Mouse (Mus musculus) A20 (cell line): ENCODE data around the gene Aldob.

ENCODE experiments used
- DNase-seq: peaks from one replicate; pipeline ENCODE4 v3.0.0-alpha.2; 2011; ENCODE audit warnings: low read depth, low spot score

The Aldob gene

DNA sequence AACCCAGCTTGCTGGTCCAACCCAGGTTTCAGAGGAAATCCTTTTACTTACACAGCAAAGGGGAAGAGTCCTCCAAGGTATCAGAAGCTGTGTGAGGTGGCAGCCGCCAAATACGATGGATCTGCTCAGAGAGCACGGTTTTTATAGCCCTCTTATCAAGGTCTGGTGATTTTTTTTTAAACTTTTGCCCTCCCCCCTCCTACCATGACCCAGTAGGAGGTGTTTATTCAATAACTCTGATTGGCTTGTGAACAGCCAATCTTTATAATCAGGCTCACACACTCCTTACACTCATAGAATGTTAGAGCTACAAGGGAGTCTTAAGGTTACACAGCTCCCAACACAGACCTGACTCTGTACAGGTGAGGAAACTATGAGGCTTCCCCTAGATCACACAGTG is at the start of gene Aldob:
Aldob (minus strand) TSS at position 164 of the 400 bp plus-strand sequence.
- DNase-seq = no peak

DNA sequence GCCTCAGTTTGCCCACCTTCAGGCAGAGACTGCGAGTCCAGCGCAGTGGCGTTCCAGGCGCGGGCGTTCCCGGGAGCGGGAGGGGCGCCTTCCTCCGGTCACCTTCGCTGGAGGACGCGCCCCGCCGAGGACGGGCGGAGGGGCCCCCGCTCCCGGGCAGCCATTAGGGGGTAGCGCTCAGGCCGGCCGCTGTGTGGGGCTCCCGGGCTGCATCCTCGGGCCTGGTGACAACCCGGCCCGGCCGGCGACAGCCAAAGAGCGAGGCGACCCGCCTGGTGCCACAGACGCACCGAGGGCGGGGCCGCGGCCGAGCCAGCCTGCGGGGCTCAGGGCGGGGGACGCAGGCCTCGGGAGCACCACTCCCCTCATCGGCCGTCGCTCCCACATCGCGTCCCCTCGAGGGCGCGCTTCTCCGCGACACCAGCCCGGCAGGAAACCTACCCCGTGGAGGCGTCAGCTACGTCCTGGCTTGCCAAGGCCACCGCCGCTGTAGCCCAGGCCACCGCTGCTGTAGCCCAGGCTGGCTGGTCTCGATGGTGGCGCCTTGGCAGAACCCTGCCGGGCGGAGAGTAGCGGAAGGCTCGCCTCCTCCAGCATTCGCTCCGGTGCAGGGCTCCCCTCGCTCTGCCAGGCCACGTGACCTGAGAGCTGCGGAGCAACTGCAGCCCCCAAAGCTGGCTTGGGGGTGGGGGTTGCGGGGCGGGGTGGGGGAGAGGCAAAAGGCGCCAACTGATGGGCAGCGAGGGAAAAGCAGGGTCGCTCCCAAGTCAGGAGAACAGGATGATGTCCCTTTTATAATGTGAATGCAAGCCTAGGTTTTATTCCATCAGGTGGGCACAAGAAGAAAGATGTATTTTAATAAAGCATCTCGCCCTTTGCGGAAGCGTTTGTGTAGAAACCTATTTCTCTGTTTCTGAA is 48.1 kb upstream of the Aldob start, which contains the start of gene Tmem246:
Tmem246 (minus strand) TSS at position 694 of the 918 bp plus-strand sequence.
- no peak for DNase-seq

DNA sequence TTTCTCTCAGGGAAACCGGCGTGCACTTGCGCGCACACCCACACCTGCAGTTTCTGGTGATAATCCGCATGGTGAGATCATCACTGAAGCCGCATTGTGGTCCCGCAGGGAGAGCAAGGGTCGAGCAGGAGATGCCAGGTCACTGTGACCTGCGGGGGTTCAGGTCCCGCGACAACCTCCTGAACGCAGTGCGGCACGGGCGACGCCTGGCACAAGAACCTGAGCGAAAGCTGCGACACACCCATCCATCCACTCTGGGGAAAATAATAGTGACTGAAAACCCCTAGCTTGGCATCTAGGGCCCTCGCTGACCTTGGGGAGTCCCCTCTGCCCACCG is 47.5 kb upstream of the Aldob start:
- no peak for DNase-seq

DNA sequence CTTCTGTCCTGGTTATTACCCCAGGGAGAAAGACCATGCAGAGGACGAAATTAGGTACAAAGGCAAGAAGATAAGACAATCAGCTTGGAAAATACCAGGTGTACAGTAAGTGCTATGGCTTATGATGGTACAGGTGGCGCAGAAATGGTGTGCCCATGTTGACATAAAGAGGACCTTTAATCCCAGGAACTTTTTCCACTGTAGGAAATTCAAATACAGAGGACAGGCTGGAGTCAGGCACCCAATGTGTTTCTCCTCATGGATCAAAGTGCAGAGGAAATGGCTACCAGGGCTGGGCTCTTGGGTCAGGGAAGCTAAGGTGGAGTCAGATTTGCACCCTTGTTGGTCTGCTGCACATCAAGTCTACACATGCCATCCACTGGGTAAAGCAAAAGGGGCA is 40.8 kb upstream of the Aldob start:
- no peak for DNase-seq

DNA sequence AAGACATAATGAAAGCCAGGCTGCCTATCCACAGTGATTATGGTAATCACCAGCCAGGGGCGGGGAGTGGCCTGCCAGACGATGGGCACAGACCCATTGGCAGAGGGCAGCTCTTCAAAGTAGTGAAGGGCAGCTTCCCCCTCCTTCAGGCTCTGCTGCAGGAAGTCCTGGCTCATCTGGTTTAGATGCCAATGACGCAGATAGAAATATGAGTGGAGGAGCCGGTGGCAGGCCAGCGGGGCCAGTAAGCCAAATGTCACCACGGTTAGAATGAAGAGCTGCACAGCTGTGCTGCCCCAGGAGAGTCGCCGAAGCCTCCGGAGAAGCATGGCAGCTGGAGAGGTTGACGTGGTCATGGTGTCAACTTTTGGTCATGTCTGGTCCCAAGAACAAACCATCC is 37.5 kb upstream of the Aldob start:
- no peak for DNase-seq

DNA sequence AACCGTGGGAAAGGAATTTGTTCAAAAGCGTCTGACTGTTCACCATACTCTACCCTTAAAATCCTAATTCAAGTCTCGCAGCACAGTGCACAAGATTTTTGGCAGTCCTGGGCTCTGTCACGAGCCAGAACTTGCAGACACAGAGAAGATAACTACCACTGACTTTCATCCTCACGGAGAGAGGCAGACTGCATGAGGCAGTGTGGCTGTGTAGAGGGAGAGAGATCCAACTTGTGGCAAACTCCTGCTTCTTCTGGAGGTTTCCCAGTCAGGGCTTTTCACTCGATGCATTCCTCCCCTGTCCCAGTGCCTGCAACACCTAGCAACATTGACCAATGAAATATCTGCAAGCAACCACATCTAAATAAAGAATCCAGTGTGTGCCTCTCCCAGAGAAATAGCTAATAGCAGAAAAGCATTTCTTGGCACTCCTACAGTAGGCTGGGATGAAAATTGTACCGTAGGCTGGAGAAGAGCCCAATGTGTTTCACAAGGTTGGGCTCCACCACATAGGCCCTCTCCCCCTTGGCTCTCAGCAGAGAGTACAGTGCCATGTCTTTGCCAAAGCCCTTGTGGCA is 36.3 kb upstream of the Aldob start:
- DNase-seq = no peak

DNA sequence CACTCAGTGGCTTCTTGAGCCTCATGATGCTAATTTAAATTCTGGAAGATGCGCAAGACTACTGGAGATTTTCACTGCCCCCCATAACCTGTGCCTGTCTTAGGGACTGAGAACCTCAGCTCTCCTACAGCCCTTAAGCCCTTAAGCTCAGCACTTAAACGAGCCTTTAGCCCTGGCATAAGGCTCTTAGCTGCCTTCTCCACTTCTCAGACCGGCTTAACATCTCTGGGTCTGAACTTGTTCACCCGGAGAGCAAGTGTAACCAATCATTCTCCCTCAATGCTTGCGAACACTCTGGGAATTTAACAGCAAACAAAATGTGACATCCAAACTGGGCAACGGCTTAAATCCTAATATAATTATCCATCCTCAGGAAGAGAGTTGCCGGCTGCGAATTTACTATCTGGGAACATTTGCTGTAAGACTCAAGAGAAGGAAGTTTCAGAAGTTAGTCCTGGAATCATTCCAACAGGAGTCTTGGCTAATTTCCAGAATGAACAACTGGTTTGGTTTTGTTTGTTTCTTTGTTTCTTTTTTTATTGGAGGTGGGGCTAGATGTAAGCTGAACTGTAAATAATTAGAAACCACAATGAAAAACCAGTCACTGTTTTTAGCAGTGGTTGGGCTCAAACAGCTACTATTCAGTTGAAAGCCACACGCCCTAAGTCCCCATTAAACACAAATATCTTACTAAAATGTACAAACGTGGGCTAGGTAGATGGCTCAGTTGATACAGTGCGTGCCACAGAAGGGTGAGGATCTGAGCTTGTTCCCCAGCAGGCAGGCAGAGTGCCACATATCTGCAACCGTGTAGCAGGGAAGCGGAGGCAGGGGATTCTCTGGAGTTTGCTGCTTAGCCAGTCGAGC is 34.9 kb upstream of the Aldob start:
- no peak for DNase-seq

DNA sequence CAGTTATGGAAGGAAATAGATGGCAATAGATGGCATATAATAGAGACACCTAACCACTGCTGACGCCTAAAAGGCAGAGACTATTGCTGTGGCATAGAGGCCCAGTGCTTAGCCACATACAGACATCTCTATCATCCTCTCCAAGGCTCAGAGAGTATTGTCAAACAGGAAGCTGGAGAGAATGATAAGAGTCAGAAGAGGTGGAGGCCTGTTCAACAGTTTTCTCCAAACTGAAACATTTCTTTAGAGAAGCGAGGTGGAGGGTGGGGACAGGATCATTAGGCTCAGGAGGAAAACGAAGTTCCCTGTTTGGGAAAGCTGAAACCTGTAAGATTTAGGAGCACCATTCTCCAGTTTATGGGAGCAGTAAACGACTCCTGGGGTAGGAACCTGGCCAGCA is 31.9 kb upstream of the Aldob start:
- no peak for DNase-seq

DNA sequence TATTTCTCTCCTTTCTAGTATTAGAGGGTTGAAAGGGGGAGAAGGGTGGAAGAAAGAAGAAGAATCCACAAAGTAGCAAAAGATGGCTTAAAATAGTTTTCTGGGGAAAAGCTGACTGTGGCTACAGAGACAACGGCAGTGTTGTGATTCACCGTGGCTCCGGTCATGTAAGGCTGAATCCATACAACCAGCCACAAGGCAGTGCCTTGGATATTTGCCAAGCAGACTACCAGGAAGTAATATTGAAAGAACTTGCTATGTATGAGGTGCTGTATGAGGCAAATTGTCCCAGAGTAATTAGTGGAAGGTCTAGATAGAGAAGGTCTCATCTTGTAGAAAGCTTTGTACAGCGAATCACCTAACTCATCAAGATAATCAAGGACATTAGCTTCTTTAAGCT is 22.8 kb upstream of the Aldob start:
- no peak for DNase-seq

DNA sequence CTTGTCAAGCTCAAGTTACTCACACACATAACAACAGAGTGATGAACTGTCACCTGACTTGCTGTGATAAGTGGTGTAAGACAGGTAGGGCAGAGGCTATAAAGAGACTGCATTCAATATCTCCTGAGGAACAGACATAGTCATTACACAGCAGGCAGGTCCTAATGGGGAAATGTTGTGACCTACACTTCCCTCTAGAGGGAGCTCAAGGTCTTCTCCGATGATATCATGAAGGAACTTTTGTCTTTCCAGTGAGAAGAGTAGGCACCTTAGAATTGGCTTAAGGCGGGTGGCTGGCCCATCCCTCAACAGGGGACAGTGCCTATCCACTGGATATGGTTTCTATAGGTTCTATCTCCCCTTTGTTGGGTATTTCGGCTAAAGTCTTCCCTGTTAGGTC is 18.3 kb upstream of the Aldob start:
- DNase-seq = peak; percentile 67

DNA sequence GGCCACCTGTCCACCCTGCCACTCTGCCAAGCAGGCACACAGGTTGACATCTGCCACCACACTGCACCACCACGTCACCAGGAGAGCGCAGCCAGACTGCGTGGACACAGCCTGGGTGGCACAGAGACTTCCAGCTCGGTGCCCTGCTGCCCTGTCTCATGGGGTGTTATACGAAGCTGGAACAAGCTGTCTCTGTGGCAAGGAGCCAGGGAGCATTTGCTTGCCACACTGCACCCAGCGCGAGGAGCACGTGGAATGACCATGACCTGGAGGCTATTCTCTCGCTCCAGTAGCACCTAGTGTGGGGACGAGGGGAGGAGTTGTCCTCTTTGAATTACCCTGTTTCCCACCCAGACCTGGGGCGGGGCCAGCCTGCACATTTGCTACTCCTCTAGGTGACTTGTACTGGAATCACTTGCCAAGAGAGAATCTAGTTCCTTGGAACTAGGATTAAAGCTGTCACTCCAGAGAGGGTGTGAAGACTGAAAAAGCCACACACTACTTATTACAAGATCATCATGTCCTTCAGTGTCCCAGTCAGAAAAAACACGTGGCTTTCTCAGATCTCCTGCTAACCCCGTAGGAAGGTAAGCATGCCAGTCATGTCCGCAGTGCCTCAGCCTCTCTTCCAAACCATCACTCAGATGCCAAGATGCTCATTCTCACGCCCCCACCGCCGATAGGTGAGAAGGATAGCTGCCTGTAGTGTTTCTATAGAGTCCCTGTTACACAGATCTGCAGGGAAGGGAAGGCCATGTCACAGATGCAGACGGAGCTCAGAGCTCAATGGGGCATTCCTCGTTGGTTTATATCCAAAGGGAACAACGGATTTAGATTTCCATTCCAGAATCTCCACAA is 10.8 kb upstream of the Aldob start:
- no peak for DNase-seq

DNA sequence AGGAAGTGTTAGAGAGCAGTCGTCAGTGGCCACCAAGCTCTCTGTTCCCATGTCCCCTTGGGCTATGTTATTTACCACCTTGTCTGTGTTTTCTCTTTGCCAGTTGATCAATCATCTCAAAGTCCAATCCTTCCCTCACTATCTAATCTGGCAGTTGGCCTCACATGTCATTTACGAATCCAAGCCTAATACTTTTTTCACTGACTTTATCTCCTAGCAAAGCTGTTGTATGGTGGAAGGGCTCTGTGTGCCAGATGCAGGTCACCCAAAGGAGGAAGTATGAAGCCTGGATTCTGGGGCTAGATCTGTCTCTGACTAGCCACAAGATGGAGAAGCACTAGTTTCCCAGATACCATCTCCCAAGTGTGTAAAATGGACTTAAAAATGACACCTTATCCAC is 8.8 kb upstream of the Aldob start:
- no peak for DNase-seq

DNA sequence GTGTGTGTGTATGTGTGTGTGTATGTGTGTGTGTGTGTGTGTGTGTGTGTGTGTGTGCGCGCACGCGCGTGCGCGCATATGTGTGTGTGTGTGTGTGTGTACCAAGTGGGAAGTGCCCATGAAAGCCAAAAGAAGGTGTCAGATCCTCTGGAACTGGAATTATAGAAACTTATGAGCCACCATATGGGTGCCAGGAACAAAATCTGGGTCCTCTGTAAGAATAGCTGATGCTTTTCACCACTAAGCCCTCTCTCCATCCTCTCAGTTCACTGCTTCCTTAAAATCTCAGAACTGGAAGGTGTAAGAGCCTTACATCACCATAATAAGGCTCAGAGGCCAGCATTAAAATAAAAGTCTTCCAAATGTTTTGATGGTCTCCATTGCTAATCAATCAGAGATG is 8.0 kb upstream of the Aldob start:
- DNase-seq = no peak

DNA sequence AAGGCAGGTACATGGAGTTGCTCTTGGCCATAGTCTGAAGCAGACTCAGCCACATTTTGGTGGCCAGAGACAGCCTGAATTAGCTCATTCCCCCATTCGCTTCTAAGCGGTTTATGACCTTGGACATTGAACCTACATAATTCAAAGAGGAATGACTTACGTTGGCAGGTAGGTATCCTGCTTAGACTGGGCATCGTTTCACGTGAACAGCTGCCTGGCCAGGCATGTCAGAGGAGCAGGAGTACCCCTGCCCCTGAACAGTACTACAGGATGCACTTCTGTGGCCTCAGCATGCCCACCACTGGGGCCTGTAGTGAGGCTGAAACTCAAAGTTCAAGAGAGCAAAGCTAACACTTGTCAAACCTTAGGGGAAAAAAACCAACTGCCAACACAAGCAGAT is 4.0 kb upstream of the Aldob start:
- DNase-seq = no peak

DNA sequence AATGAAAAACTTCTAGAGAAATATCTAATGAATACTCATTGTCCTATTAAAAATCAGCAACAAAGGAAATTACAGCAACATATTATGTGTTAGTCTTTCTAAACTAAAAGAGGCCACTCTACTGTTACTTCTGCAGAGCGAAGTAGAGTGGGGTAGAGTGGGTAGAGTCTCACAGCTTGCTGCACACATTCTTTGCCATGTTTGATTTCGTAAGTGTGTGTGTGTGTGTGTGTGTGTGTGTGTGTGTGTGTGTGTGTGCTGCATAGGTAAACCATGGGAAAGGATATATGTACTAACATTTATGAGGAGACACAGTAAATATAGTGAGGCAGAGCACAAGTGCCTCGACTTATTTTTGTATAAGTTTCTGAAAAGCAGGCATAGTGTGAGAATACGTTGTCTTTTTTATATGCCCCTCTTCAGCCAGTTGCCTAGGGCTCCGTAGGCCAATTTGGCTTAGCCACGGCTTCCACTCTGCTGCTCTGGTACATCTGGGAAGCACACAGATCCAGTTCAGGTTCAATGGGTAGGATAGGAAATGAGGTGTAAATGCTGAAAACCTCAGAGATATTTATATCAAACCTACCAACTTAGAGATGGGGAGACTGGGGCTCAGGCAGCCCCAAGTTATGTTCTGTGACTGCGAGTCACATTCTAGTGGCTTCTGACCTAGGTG is 1.7 kb downstream of the Aldob start:
- no peak for DNase-seq

DNA sequence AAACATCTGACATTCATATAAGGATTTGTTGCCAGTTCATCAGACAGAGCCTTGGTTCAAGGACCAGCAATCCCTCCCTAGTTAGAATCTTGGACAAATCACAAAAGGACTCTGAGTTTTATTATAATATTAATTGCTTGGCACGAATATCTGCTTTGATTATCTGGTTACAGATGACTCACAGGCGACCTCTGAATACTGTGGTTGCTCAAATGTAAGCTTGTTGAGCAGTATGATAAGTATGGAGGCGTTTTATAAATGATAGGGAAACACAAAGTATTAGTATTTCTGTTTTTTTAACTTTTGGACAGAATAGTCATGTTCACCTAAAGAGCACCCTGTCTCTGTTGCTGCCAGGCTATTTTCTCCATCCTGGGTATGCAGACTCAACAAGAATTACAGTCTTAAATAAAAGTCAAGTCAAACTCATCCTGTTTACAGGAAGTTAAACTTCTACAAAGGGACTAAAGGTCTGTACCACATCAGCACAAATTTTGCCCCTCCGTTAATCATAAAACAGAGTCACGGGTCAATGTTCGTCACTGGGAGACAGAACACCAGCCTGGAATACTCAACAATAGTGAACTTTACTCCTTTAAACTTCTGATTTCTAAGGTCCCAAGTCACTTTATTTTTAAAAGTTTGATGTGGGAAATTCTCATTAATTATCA is 2.3 kb downstream of the Aldob start:
- DNase-seq = no peak

DNA sequence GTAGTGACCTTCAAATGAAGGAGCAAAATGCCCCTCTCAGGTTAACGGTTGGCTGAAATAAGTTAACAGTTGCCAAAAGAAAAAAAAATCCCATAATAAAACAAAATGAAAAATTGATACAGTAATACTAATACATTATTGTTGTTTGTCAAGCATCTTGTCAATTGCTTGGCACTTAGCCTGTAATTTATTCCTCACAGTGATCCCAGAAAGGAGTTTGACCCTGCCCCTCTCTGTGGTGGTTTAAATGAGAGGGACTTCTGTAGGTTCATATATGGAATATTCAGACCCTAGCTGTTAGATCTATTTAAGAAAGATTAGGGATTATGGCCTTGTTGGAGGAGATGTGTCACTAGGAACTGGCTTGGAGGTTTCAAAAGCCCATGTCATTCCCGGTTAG is 3.3 kb downstream of the Aldob start:
- no peak for DNase-seq

DNA sequence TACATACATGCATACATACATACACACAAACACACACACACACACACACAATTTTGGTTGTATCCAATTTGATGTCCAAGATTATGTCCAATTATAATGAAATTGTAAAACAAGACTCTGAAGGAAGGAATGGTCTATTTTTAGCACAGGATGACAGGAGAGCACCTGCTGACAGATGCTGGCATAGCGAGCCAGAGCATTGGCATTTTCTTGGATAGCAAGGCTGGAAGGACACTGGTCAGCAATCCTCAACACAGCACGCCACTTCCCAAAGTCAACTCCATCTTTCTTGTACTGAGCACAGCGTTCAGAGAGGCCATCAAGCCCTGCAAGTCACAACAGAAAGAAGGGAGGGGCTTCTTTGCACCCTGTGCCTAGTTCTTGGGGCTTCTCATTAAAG is 8.4 kb downstream of the Aldob start:
- DNase-seq = no peak

DNA sequence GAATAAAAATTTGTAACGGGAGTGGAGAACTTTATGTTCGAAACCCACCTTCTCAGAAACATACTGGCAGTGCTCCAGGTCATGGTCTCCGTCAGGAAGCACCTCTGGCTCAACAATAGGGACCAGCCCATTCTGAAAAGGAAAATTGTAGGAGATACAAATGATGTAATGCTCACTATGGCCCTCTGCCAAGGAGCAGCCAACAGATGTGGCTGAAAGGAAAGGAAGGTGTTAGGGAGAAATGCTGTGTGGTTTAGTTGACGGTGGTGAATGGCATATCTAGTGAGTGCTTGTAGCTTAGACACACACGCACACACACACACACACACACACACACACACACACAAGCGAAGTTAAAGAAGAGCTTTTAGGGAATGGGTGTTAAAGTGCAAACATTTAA is 9.7 kb downstream of the Aldob start:
- DNase-seq = no peak

DNA sequence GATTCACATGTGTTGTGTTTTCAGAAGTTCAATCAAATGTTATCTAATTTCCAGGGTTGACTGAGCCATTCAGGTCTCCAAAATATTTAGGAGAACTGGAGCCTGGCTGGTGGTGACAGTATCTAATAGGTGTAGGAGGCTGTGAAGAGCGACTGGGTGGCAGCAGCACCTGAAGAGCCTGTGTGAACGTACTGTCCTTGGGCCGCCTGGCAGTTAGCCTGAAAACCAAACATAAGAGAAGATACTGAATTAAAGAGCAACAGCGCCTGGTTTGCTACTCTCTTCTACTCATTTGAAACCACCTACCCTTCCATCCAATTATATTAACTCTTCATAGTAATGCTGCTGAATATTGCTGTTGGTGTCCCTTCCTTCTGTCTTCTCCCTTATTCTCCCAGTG is 12.7 kb downstream of the Aldob start:
- DNase-seq = no peak
